Mouse (Mus musculus) limb, embryonic 11.5 days (tissue): Measurements from ENCODE around the gene Hspa4l. TPM values are rescaled to one million over a fixed set of nuclear protein-coding genes. Genes with fewer than 3 reads are reported as not detected.

ENCODE experiments used
- ATAC-seq: fragments of 200-750 bp; cut with Nextera tagmentation; 2 replicates; pipeline ENCODE4 v1.8.0; 2017; ENCODE audit warnings: low read depth; ENCODE audit not compliant: insufficient number of reproducible peaks, low FRiP score, low TSS enrichment
- DNase-seq: peaks from one replicate; pipeline ENCODE4 v3.0.0-alpha.2; 2015; ENCODE audit warnings: low spot score
- H3K27ac ChIP-seq: fragments of 300-500 bp; sonication (generic); replicated peaks from 2 replicates; pipeline ENCODE4 v1.5.1; 2014; ENCODE audit warnings: low read depth, mild to moderate bottlenecking, low read length
- H3K27me3 ChIP-seq: fragments of 300-500 bp; sonication (generic); 2 replicates; pipeline ENCODE4 v1.6.1; 2014; ENCODE audit warnings: mild to moderate bottlenecking, low read length, mixed read lengths; ENCODE audit not compliant: control insufficient read depth, insufficient read depth
- H3K36me3 ChIP-seq: fragments of 300-500 bp; sonication (generic); 2 replicates; pipeline ENCODE4 v1.6.1; 2014; ENCODE audit warnings: mild to moderate bottlenecking, low read length, moderate library complexity, mixed read lengths; ENCODE audit not compliant: control insufficient read depth, insufficient read depth
- H3K4me1 ChIP-seq: fragments of 300-500 bp; sonication (generic); 2 replicates; pipeline ENCODE4 v1.6.1; 2014; ENCODE audit warnings: low read length, mixed read lengths; ENCODE audit not compliant: control insufficient read depth, insufficient read depth
- H3K4me2 ChIP-seq: fragments of 300-500 bp; sonication (generic); 2 replicates; pipeline ENCODE4 v1.6.1; 2014; ENCODE audit warnings: low read depth, mild to moderate bottlenecking, moderate library complexity; ENCODE audit not compliant: severe bottlenecking
- H3K4me3 ChIP-seq: fragments of 300-500 bp; sonication (generic); 2 replicates; pipeline ENCODE4 v1.5.1; 2014; ENCODE audit warnings: low read depth, low read length
- H3K9ac ChIP-seq: fragments of 300-500 bp; sonication (generic); 2 replicates; pipeline ENCODE4 v1.6.1; 2014; ENCODE audit warnings: mild to moderate bottlenecking, low read length
- H3K9me3 ChIP-seq: fragments of 300-500 bp; sonication (generic); 2 replicates; pipeline ENCODE4 v1.6.1; 2016; ENCODE audit warnings: low read length; ENCODE audit not compliant: control insufficient read depth
- WGBS: fragments of 180-500 bp; shearing (Covaris S2); extraction: QIAGEN DNeasy Blood & Tissue Kit; methylation state at CpG from one replicate; pipeline ENCODE4 v1.1.7; 2014; 5-methylcytosine and 5-hydroxymethylcytosine counted together
- polyA plus RNA-seq: library from polyadenylated mRNA; unstranded; fragments of >200 nt; fragmentation: Nextera tagmentation; extraction: Ambion mirVana; gene quantifications from 2 replicates; pipeline ENCODE4 v1.2.1, GENCODE M21; 2014

Gene Hspa4l
- polyA plus RNA-seq, 1 experiment from 2014 or later: 2.8 TPM

- Histone ChIP-seq H3K27ac (0 out of 2 replicates have a peak overlapping the region, but pooled peaks have one; percentile 55), H3K27me3 (0 out of 2 replicates have a peak, but pooled peaks cover 3% of the 10 kb centered on the region), H3K9ac (peak overlapping the region; percentile 59), H3K4me2 (peak overlapping the region; percentile 93), H3K9me3 (no peaks in the 10 kb centered on the region), H3K4me3 (peak overlapping the region; percentile 61), H3K4me1 (no peaks in the 10 kb centered on the region), H3K36me3 (no peaks in the 10 kb centered on the region)
- under 1% methylated on average over 60 of the region's 93 CpGs for WGBS
- DNase-seq (peak; percentile 87), ATAC-seq (peak; percentile 94)
Measured at GRCm38 (mm10) chr3:40744836-40745660, 753 bp downstream of the Hspa4l start.

GRCm38 (mm10) chr3:40745661-40746547, 1.6 kb downstream of the Hspa4l start:
- peak overlapping the region; percentile 61 for H3K4me3 ChIP-seq
- no peaks in the 10 kb centered on the region for H3K9me3 ChIP-seq
- no peak overlapping the region for H3K27ac ChIP-seq
- 7% methylated on average over 37 of the region's 37 CpGs for WGBS
- ATAC-seq (peak; percentile 74), DNase-seq (no peak)
- H3K4me1 ChIP-seq: no peaks in the 10 kb centered on the region
- peak overlapping the region; percentile 59; the same call in 1 of the 2 replicates for H3K9ac ChIP-seq
- no peaks in the 10 kb centered on the region for H3K36me3 ChIP-seq
- H3K27me3 ChIP-seq: 0 out of 2 replicates have a peak, but pooled peaks cover 3% of the 10 kb centered on the region
- peak overlapping the region; percentile 93 for H3K4me2 ChIP-seq

GRCm38 (mm10) chr3:40760746-40761145, 16.5 kb downstream of the Hspa4l start:
- no peak overlapping the region for H3K4me2 ChIP-seq
- H3K9me3 ChIP-seq: no peaks in the 10 kb centered on the region
- H3K27ac ChIP-seq: no peak overlapping the region
- H3K9ac ChIP-seq: no peak overlapping the region
- WGBS: 93% methylated on average over 3 of the region's 3 CpGs
- H3K36me3 ChIP-seq: no peaks in the 10 kb centered on the region
- ATAC-seq: no peak
- H3K4me1 ChIP-seq: no peaks in the 10 kb centered on the region
- no peaks in the 10 kb centered on the region for H3K27me3 ChIP-seq
- DNase-seq: no peak
- H3K4me3 ChIP-seq: no peak overlapping the region

- H3K27ac ChIP-seq: no peak overlapping the region
Measured at GRCm38 (mm10) chr3:40761312-40761711, 17.0 kb downstream of the Hspa4l start.

GRCm38 (mm10) chr3:40793783-40794182, 49.5 kb downstream of the Hspa4l start:
- no peak overlapping the region for H3K4me2 ChIP-seq
- WGBS: 95% methylated on average over 2 of the region's 2 CpGs

More at GRCm38 (mm10) chr3:40761312-40761711, 17.0 kb downstream of the Hspa4l start:
- Histone ChIP-seq H3K4me3 (no peak overlapping the region), H3K36me3 (no peaks in the 10 kb centered on the region), H3K9ac (no peak overlapping the region), H3K9me3 (no peaks in the 10 kb centered on the region), H3K4me1 (no peaks in the 10 kb centered on the region), H3K4me2 (no peak overlapping the region), H3K27me3 (no peaks in the 10 kb centered on the region)
- ATAC-seq (no peak), DNase-seq (no peak)
- 88% methylated on average over 2 of the region's 2 CpGs for WGBS

GRCm38 (mm10) chr3:40798054-40798453, 53.8 kb downstream of the Hspa4l start:
- Histone ChIP-seq H3K9ac (no peak overlapping the region), H3K36me3 (peaks cover 2% of the 10 kb centered on the region; the same call in 1 of the 2 replicates), H3K27ac (no peak overlapping the region), H3K4me1 (peaks cover 3% of the 10 kb centered on the region; the same call in 1 of the 2 replicates), H3K4me2 (no peak overlapping the region), H3K4me3 (no peak overlapping the region), H3K27me3 (no peaks in the 10 kb centered on the region), H3K9me3 (no peaks in the 10 kb centered on the region)
- WGBS: 82% methylated on average over 1 of the region's 1 CpGs
- no peak for ATAC-seq
- no peak for DNase-seq

More at GRCm38 (mm10) chr3:40793783-40794182, 49.5 kb downstream of the Hspa4l start:
- H3K27me3 ChIP-seq: no peaks in the 10 kb centered on the region
- H3K9me3 ChIP-seq: no peaks in the 10 kb centered on the region
- H3K36me3 ChIP-seq: no peaks in the 10 kb centered on the region
- H3K4me1 ChIP-seq: no peaks in the 10 kb centered on the region
- no peak overlapping the region for H3K9ac ChIP-seq
- ATAC-seq (no peak), DNase-seq (no peak)
- H3K4me3 ChIP-seq: no peak overlapping the region
- H3K27ac ChIP-seq: no peak overlapping the region

- ATAC-seq (no peak), DNase-seq (peak; percentile 54)
- Histone ChIP-seq H3K4me2 (no peak overlapping the region), H3K27ac (no peak overlapping the region), H3K36me3 (peaks cover 2% of the 10 kb centered on the region; the same call in 1 of the 2 replicates), H3K4me1 (peaks cover 3% of the 10 kb centered on the region; the same call in 1 of the 2 replicates), H3K9me3 (no peaks in the 10 kb centered on the region), H3K4me3 (no peak overlapping the region), H3K27me3 (no peaks in the 10 kb centered on the region), H3K9ac (no peak overlapping the region)
- WGBS: 39% methylated on average over 7 of the region's 7 CpGs
Measured at GRCm38 (mm10) chr3:40798500-40798899, 54.2 kb downstream of the Hspa4l start.
